14 mouse cellular contexts compared by ENCODE assay signal in the genomic region with DNA sequence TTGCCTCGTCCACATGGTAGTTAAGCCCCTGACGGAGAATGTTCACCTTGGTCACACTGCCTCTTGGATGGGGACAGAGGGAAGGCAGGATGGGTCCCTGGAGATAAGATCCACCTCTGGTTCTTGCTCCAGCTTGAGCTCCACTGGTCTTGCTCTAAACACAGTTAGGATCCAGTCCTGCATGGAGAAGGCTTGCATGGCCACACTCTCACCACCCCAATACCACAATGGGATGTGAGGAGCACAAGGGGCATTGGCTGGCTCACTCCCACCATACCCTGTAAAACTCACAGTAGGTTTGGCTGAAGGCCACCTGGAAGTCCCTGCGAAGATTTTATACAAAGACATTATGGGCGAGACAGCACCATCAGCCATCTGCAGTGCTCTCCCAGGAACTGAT. TPM values are rescaled to one million over a fixed set of nuclear protein-coding genes. Genes with fewer than 3 reads are reported as not detected.
A peak's percentile ranks its signal among the peaks of the same experiment; 100 is the strongest.
DNase-seq lines count a peak whose midpoint lies in the region; ATAC-seq lines count a peak whose summit lies in the region.
"Had no signal": no experiment of that assay in that cellular context is flagged by ENCODE, and none has a peak within 500 bp of the region (broad histone marks: within the 10 kb centered on the region; RNA-seq: fewer than 3 reads in every experiment).

No protein-coding gene starts in this region.

- peaks cover 22% of the 10 kb centered on the region for H3K36me3 ChIP-seq in midbrain, embryonic 16.5 days (ENCODE audit: control insufficient read depth, insufficient read depth, low read length)
- peaks cover 20% of the 10 kb centered on the region for H3K36me3 ChIP-seq in midbrain, embryonic 15.5 days (replicated peaks)

- no peaks in the 10 kb centered on the region for H3K4me1 ChIP-seq in midbrain, embryonic 16.5 days (ENCODE audit: control insufficient read depth, insufficient read depth, low read length)
- no peaks in the 10 kb centered on the region for H3K4me1 ChIP-seq in midbrain, embryonic 15.5 days
- H3K4me1 ChIP-seq: forebrain, embryonic 13.5 days; heart, embryonic 12.5 days; hindbrain, embryonic 15.5 days; intestine, embryonic 15.5 days had no signal

- ATAC-seq in midbrain, embryonic 16.5 days = 0 out of 2 replicates have a peak, but pooled peaks have one; percentile 5
- ATAC-seq in midbrain, embryonic 15.5 days (replicated peaks) = no peak
- ATAC-seq: intestine, embryonic 15.5 days had no signal

- H3K4me3 ChIP-seq in midbrain, embryonic 16.5 days (ENCODE audit: low read depth, low read length) = no peak overlapping the region
- H3K4me3 ChIP-seq in midbrain, embryonic 15.5 days = no peak overlapping the region
- H3K4me3 ChIP-seq: forebrain, embryonic 13.5 days; heart, embryonic 12.5 days; hindbrain, embryonic 15.5 days; intestine, embryonic 15.5 days had no signal

- no peaks in the 10 kb centered on the region for H3K9me3 ChIP-seq in midbrain, embryonic 16.5 days (replicated peaks; ENCODE audit: control insufficient read depth, low read length, poor library complexity, severe bottlenecking)
- no peaks in the 10 kb centered on the region for H3K9me3 ChIP-seq in midbrain, embryonic 15.5 days
- H3K9me3 ChIP-seq: forebrain, embryonic 13.5 days; heart, embryonic 12.5 days; hindbrain, embryonic 15.5 days; intestine, embryonic 15.5 days had no signal

- H3K27me3 ChIP-seq in midbrain, embryonic 16.5 days (ENCODE audit: control insufficient read depth, insufficient read depth, low read depth, low read length) = no peaks in the 10 kb centered on the region
- H3K27me3 ChIP-seq in midbrain, embryonic 15.5 days (replicated peaks) = no peaks in the 10 kb centered on the region
- H3K27me3 ChIP-seq: forebrain, embryonic 13.5 days; heart, embryonic 12.5 days; hindbrain, embryonic 15.5 days; intestine, embryonic 15.5 days had no signal

- intact Hi-C loops in gastrocnemius, postnatal 14 days (cut with DNase I; ENCODE audit: low total_unique reads) = no loop called here

- 93% methylated on average over 4 of the region's 4 CpGs for WGBS in midbrain, embryonic 16.5 days
- 93% methylated on average over 4 of the region's 4 CpGs for WGBS in midbrain, embryonic 15.5 days

- H3K9ac ChIP-seq in midbrain, embryonic 16.5 days (ENCODE audit: low read depth, low read length) = no peak overlapping the region
- H3K9ac ChIP-seq in midbrain, embryonic 15.5 days = no peak overlapping the region
- H3K9ac ChIP-seq: forebrain, embryonic 13.5 days; heart, embryonic 12.5 days; hindbrain, embryonic 15.5 days; intestine, embryonic 15.5 days; liver, embryonic 14.5 days had no signal

- H3K4me2 ChIP-seq in midbrain, embryonic 16.5 days (ENCODE audit: low read length) = no peak overlapping the region
- no peak overlapping the region for H3K4me2 ChIP-seq in midbrain, embryonic 15.5 days
- H3K4me2 ChIP-seq: forebrain, embryonic 13.5 days; heart, embryonic 12.5 days; hindbrain, embryonic 15.5 days; intestine, embryonic 15.5 days had no signal

- H3K27ac ChIP-seq in midbrain, embryonic 16.5 days (ENCODE audit: low read length) = no peak overlapping the region
- no peak overlapping the region for H3K27ac ChIP-seq in midbrain, embryonic 15.5 days
- H3K27ac ChIP-seq: forebrain, embryonic 13.5 days; hindbrain, embryonic 15.5 days; intestine, embryonic 15.5 days; liver, embryonic 14.5 days had no signal

- DNase-seq in adrenal gland, postnatal 10 days = peak; percentile 2
- no peak for DNase-seq in adrenal gland, adult (ENCODE audit: inconsistent age in 2 of 2, low spot score in 1 of 2)
- peak; percentile 3 for DNase-seq in gastrocnemius, postnatal 14 days
- DNase-seq in gastrocnemius, postnatal 25 days = no peak
- peak; percentile 3 to 5 for DNase-seq in layer of hippocampus, postnatal 14 days (ENCODE audit: low spot score in 2 of 2)
- no peak for DNase-seq in layer of hippocampus, adult 11-12 months (ENCODE audit: low spot score)
- DNase-seq: kidney, adult 9 months had no signal

RNA-seq across cellular contexts. Expression of a gene that starts 17.1 kb away (rescaled TPM):
- 10 to 100 TPM; 16.9 to 29.4 TPM for total RNA-seq in adrenal gland, postnatal 10 days (2021)
- 10 to 100 TPM; 10.1 to 10.3 TPM for total RNA-seq in gastrocnemius, postnatal 14 days (2021)
- total RNA-seq in gastrocnemius, postnatal 25 days (2021) = 10 to 100 TPM in 1 of 2 experiments, 1 to 10 TPM in 1; 7.2 to 10.4 TPM
- total RNA-seq in layer of hippocampus, postnatal 14 days (2021) = 100 to 1,000 TPM; 143 to 160 TPM
- polyA plus RNA-seq in midbrain, embryonic 16.5 days (2015; fragmentation: Nextera tagmentation; extraction: Ambion mirVana) = 77.4 and 78.1 TPM in 2 replicates
- polyA plus RNA-seq in midbrain, embryonic 15.5 days (2015; fragmentation: Nextera tagmentation; extraction: Ambion mirVana) = 88.3 and 89.8 TPM in 2 replicates

RNA-seq across cellular contexts. Expression of a gene that starts 17.2 kb away (rescaled TPM):
- total RNA-seq in adrenal gland, postnatal 10 days (2021) = 10 to 100 TPM; 27.9 to 39.0 TPM
- total RNA-seq in gastrocnemius, postnatal 14 days (2021) = 10 to 100 TPM in 1 of 2 experiments, 1 to 10 TPM in 1; 9.2 to 13.1 TPM
- 10 to 100 TPM; 10.2 to 11.2 TPM for total RNA-seq in gastrocnemius, postnatal 25 days (2021)
- total RNA-seq in layer of hippocampus, postnatal 14 days (2021) = 10 to 100 TPM; 61.3 to 65.4 TPM
- 56.3 and 63.9 TPM in 2 replicates for polyA plus RNA-seq in midbrain, embryonic 16.5 days (2015; fragmentation: Nextera tagmentation; extraction: Ambion mirVana)
- 60.1 and 66.6 TPM in 2 replicates for polyA plus RNA-seq in midbrain, embryonic 15.5 days (2015; fragmentation: Nextera tagmentation; extraction: Ambion mirVana)

RNA-seq across cellular contexts. Expression of a gene that starts 34.9 kb away (rescaled TPM):
- 10 to 100 TPM; 72.3 to 73.4 TPM for total RNA-seq in adrenal gland, postnatal 10 days (2021)
- total RNA-seq in gastrocnemius, postnatal 14 days (2021) = 10 to 100 TPM; 46.3 to 51.7 TPM
- 10 to 100 TPM; 50.2 to 50.8 TPM for total RNA-seq in gastrocnemius, postnatal 25 days (2021)
- 10 to 100 TPM; 75.2 to 78.9 TPM for total RNA-seq in layer of hippocampus, postnatal 14 days (2021)
- polyA plus RNA-seq in midbrain, embryonic 16.5 days (2015; fragmentation: Nextera tagmentation; extraction: Ambion mirVana) = 109 and 110 TPM in 2 replicates
- polyA plus RNA-seq in midbrain, embryonic 15.5 days (2015; fragmentation: Nextera tagmentation; extraction: Ambion mirVana) = 115 and 118 TPM in 2 replicates

RNA-seq across cellular contexts. Expression of a gene that starts 39.4 kb away (rescaled TPM):
- 10 to 100 TPM; 29.0 to 29.3 TPM for total RNA-seq in adrenal gland, postnatal 10 days (2021)
- 10 to 100 TPM; 15.4 to 15.9 TPM for total RNA-seq in gastrocnemius, postnatal 14 days (2021)
- 10 to 100 TPM; 14.1 to 17.9 TPM for total RNA-seq in gastrocnemius, postnatal 25 days (2021)
- total RNA-seq in layer of hippocampus, postnatal 14 days (2021) = 10 to 100 TPM; 29.4 to 33.0 TPM
- polyA plus RNA-seq in midbrain, embryonic 16.5 days (2015; fragmentation: Nextera tagmentation; extraction: Ambion mirVana) = 75.7 and 78.7 TPM in 2 replicates
- 80.6 and 83.6 TPM in 2 replicates for polyA plus RNA-seq in midbrain, embryonic 15.5 days (2015; fragmentation: Nextera tagmentation; extraction: Ambion mirVana)

RNA-seq across cellular contexts. Expression of a gene that starts 39.5 kb away (rescaled TPM):
- total RNA-seq in adrenal gland, postnatal 10 days (2021) = 10 to 100 TPM; 17.6 to 18.4 TPM
- 10 to 100 TPM; 16.5 to 17.0 TPM for total RNA-seq in gastrocnemius, postnatal 14 days (2021)
- total RNA-seq in gastrocnemius, postnatal 25 days (2021) = 10 to 100 TPM; 15.6 to 16.6 TPM
- 10 to 100 TPM; 29.5 to 31.2 TPM for total RNA-seq in layer of hippocampus, postnatal 14 days (2021)
- polyA plus RNA-seq in midbrain, embryonic 16.5 days (2015; fragmentation: Nextera tagmentation; extraction: Ambion mirVana) = 25.1 and 28.1 TPM in 2 replicates
- polyA plus RNA-seq in midbrain, embryonic 15.5 days (2015; fragmentation: Nextera tagmentation; extraction: Ambion mirVana) = 28.1 and 29.1 TPM in 2 replicates

Comparison
In these comparisons a context has a peak if more than half of its experiments do, and no peak if none do; other contexts are left out.
1. DNase-seq: peak in adrenal gland, postnatal 10 days (single experiment), gastrocnemius, postnatal 14 days (single experiment) and layer of hippocampus, postnatal 14 days (2 of 2); none in adrenal gland, adult (0 of 2), gastrocnemius, postnatal 25 days (single experiment) and layer of hippocampus, adult 11-12 months (single experiment).
2. RNA of a gene that starts 17.1 kb away (total RNA-seq): 143 to 160 TPM in layer of hippocampus, postnatal 14 days; 16.9 to 29.4 TPM in adrenal gland, postnatal 10 days, 7.2 to 10.4 TPM in gastrocnemius, postnatal 25 days and 10.1 to 10.3 TPM in gastrocnemius, postnatal 14 days; every median in the first group is over 4 times any median in the second.